Mouse (Mus musculus) liver, embryonic 14.5 days (tissue): ENCODE data around the gene Lrrn2.

Experiments
- CTCF ChIP-seq: IDR thresholded peaks from 2 replicates; pipeline ENCODE4 v1.5.1; 2016; ENCODE audit warnings: antibody characterized with exemption, low read depth, control low read depth
- EP300 ChIP-seq: IDR thresholded peaks from 2 replicates; pipeline ENCODE4 v1.6.1; 2016; ENCODE audit warnings: antibody characterized with exemption, low read depth

GRCm38 (mm10) chr1:132892065-132892464, 12.0 kb downstream of the Lrrn2 start:
- TF ChIP-seq CTCF (no peak), EP300 (no peak)
